Mouse (Mus musculus): Measurements from ENCODE around the gene Tmem198.

Tmem198 gene

GRCm38 (mm10) chr1:75455433-75455832 lies 23.9 kb upstream of the Tmem198 start:
- WGBS = 85% methylated on average over 3 of the region's 3 CpGs

- WGBS = 66% methylated on average over 5 of the region's 5 CpGs
Measured at GRCm38 (mm10) chr1:75455948-75456347, 23.4 kb upstream of the Tmem198 start.

- WGBS = 28% methylated on average over 14 of the region's 14 CpGs
Measured at GRCm38 (mm10) chr1:75456746-75457564, 22.4 kb upstream of the Tmem198 start.

- 11% methylated on average over 10 of the region's 10 CpGs for WGBS
Measured at GRCm38 (mm10) chr1:75457710-75458024, 21.7 kb upstream of the Tmem198 start.

- WGBS = 6% methylated on average over 42 of the region's 42 CpGs
Measured at GRCm38 (mm10) chr1:75458025-75458788, 21.1 kb upstream of the Tmem198 start.

- WGBS = 6% methylated on average over 23 of the region's 23 CpGs
Measured at GRCm38 (mm10) chr1:75458789-75459684, 20.3 kb upstream of the Tmem198 start.

GRCm38 (mm10) chr1:75460297-75460696 lies 19.0 kb upstream of the Tmem198 start:
- 26% methylated on average over 7 of the region's 7 CpGs for WGBS

- WGBS = 86% methylated on average over 1 of the region's 1 CpGs
Measured at GRCm38 (mm10) chr1:75462636-75463035, 16.7 kb upstream of the Tmem198 start.

- WGBS = 82% methylated on average over 5 of the region's 5 CpGs
Measured at GRCm38 (mm10) chr1:75463652-75464204, 15.6 kb upstream of the Tmem198 start.

- WGBS = 6% methylated on average over 14 of the region's 14 CpGs
Measured at GRCm38 (mm10) chr1:75467215-75467927, 12.0 kb upstream of the Tmem198 start.

- 83% methylated on average over 17 of the region's 17 CpGs for WGBS
Measured at GRCm38 (mm10) chr1:75469287-75469825, 10.0 kb upstream of the Tmem198 start.

GRCm38 (mm10) chr1:75476441-75476840 lies 2.9 kb upstream of the Tmem198 start:
- WGBS = 90% methylated on average over 11 of the region's 11 CpGs

GRCm38 (mm10) chr1:75477264-75477965 lies 1.9 kb upstream of the Tmem198 start:
- WGBS = 6% methylated on average over 35 of the region's 35 CpGs

GRCm38 (mm10) chr1:75477966-75478290 lies 1.4 kb upstream of the Tmem198 start:
- WGBS = 23% methylated on average over 3 of the region's 3 CpGs

GRCm38 (mm10) chr1:75478497-75478896 lies 835 bp upstream of the Tmem198 start:
- WGBS = under 1% methylated on average over 23 of the region's 25 CpGs

- 1% methylated on average over 24 of the region's 24 CpGs for WGBS
Measured at GRCm38 (mm10) chr1:75479635-75479989, 280 bp downstream of the Tmem198 start.

GRCm38 (mm10) chr1:75480036-75480435 lies 704 bp downstream of the Tmem198 start:
- 10% methylated on average over 13 of the region's 13 CpGs for WGBS

GRCm38 (mm10) chr1:75480735-75481134 lies 1.4 kb downstream of the Tmem198 start:
- 47% methylated on average over 7 of the region's 7 CpGs for WGBS

GRCm38 (mm10) chr1:75486561-75486960 lies 7.2 kb downstream of the Tmem198 start:
- WGBS = 11% methylated on average over 24 of the region's 24 CpGs

GRCm38 (mm10) chr1:75487040-75487404 lies 7.7 kb downstream of the Tmem198 start:
- 2% methylated on average over 13 of the region's 13 CpGs for WGBS

Data from cerebral cortex, adult 2 months (tissue).